Mouse (Mus musculus) limb, embryonic 14.5 days (tissue): ENCODE measurements around the gene Rai14. TPM values are rescaled to one million over a fixed set of nuclear protein-coding genes. Genes with fewer than 3 reads are reported as not detected.

Experiments
- ATAC-seq: fragments of 200-750 bp; cut with Nextera tagmentation; 2 replicates; pipeline ENCODE4 v1.8.0; 2017; ENCODE audit warnings: low read depth, moderate number of reproducible peaks, moderate TSS enrichment; ENCODE audit not compliant: low FRiP score
- DNase-seq: peaks from one replicate; pipeline ENCODE4 v3.0.0-alpha.2; 2015; ENCODE audit warnings: low spot score
- H3K27ac ChIP-seq: fragments of 300-500 bp; sonication (generic); replicated peaks from 2 replicates; pipeline ENCODE4 v1.5.1; 2014; ENCODE audit warnings: low read depth, mild to moderate bottlenecking, low read length, moderate library complexity, mixed read lengths
- H3K27me3 ChIP-seq: fragments of 300-500 bp; sonication (generic); 2 replicates; pipeline ENCODE4 v1.6.1; 2014; ENCODE audit warnings: low read length, mixed read lengths; ENCODE audit not compliant: control insufficient read depth, insufficient read depth
- H3K36me3 ChIP-seq: fragments of 300-500 bp; sonication (generic); 2 replicates; pipeline ENCODE4 v1.6.1; 2014; ENCODE audit warnings: mild to moderate bottlenecking, low read length, moderate library complexity, mixed read lengths; ENCODE audit not compliant: control insufficient read depth, insufficient read depth
- H3K4me1 ChIP-seq: fragments of 300-500 bp; sonication (generic); 2 replicates; pipeline ENCODE4 v1.6.1; 2014; ENCODE audit warnings: antibody characterized with exemption, low read length, mixed read lengths; ENCODE audit not compliant: control insufficient read depth, insufficient read depth
- H3K4me2 ChIP-seq: fragments of 300-500 bp; sonication (generic); replicated peaks from 2 replicates; pipeline ENCODE4 v1.6.1; 2014; ENCODE audit warnings: low read depth, mild to moderate bottlenecking, low read length, moderate library complexity; ENCODE audit not compliant: severe bottlenecking
- H3K4me3 ChIP-seq: fragments of 300-500 bp; sonication (generic); replicated peaks from 2 replicates; pipeline ENCODE4 v1.5.1; 2014; ENCODE audit warnings: low read length
- H3K9ac ChIP-seq: fragments of 300-500 bp; sonication (generic); 2 replicates; pipeline ENCODE4 v1.6.1; 2014; ENCODE audit warnings: mild to moderate bottlenecking, low read depth, low read length, moderate library complexity; ENCODE audit not compliant: severe bottlenecking
- H3K9me3 ChIP-seq: fragments of 300-500 bp; sonication (generic); 2 replicates; pipeline ENCODE4 v1.6.1; 2016; ENCODE audit warnings: low read length; ENCODE audit not compliant: control insufficient read depth
- POLR2A ChIP-seq: fragments of 200-500 bp; IDR thresholded peaks from 2 replicates; pipeline ENCODE4 v1.8.0; 2012; ENCODE audit warnings: inconsistent platforms, mild to moderate bottlenecking, moderate library complexity, borderline replicate concordance; ENCODE audit not compliant: insufficient read depth, insufficient read length; ENCODE audit errors: extremely low read depth
- whole genome bisulfite sequencing: fragments of 180-500 bp; shearing (Covaris S2); extraction: QIAGEN DNeasy Blood & Tissue Kit; methylation state at CpG from one replicate; pipeline ENCODE4 v1.1.7; 2014; 5-methylcytosine and 5-hydroxymethylcytosine counted together
- polyA plus RNA-seq, 2 experiments: library from polyadenylated mRNA; depleted of rRNA in 1 of 2; stranded (reverse) in 1 of 2; unstranded in 1 of 2; fragments of >200 nt; fragmentation: Nextera tagmentation in 1 of 2; extraction: Ambion mirVana in 1 of 2; gene quantifications; 2 replicates each; pipeline versions ENCODE4 v1.2.1 to v1.2.3; 2012 to 2014

The Rai14 gene
- polyA plus RNA-seq, 2 experiments: 44.6 to 57.2 TPM

- H3K36me3 ChIP-seq: no peaks in the 10 kb centered on the region; the same call in 1 of the 2 replicates
- no peaks in the 10 kb centered on the region; the same call in 1 of the 2 replicates for H3K4me1 ChIP-seq
- H3K9ac ChIP-seq: no peak overlapping the region
- no peak overlapping the region for H3K27ac ChIP-seq
- H3K27me3 ChIP-seq: no peaks in the 10 kb centered on the region
- no peak overlapping the region for H3K4me2 ChIP-seq
- no peaks in the 10 kb centered on the region for H3K9me3 ChIP-seq
- DNase-seq (no peak), ATAC-seq (no peak)
- WGBS: 81% methylated on average over 5 of the region's 5 CpGs
- no peak for TF ChIP-seq POLR2A
- H3K4me3 ChIP-seq: no peak overlapping the region
These were observed 50.5 kb downstream of the Rai14 start for GRCm38 (mm10) chr15:10663793-10664528.

DNA sequence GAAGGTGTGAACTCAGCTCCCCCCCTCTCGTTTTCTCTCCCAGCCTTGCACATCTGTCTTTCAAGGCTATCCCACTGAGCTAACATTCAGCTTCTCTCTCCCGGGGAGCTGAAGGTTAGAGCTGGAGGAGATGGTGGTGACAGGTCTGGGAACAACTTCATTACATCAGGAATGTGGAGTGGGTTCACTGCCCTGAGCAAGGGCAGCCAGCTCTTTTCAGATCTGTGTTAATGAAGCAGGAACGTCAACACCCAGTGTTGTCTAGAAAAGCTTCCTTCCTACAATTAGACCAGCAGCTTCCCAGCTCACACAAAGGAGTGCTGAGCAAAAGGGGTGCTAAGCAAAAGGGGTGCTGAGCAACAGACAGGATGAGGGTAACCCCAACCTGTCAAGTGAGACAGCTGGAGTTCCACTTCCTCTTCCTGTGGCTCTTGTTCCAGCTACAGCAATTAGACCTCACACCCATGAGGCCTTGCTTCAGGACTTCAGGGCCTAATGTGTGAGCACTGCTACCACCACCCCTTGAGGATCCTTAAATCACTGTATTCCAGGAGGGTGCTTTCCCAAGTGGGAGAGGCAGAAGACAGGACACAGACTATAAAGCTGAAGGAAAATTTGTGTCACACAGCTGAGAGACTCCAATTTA lies 52.3 kb downstream of the Rai14 start:
- Histone ChIP-seq H3K36me3 (no peaks in the 10 kb centered on the region; the same call in 1 of the 2 replicates), H3K4me3 (no peak overlapping the region), H3K27me3 (no peaks in the 10 kb centered on the region), H3K27ac (no peak overlapping the region), H3K9ac (no peak overlapping the region), H3K9me3 (no peaks in the 10 kb centered on the region), H3K4me2 (no peak overlapping the region), H3K4me1 (no peaks in the 10 kb centered on the region)
- no peak for TF ChIP-seq POLR2A
- ATAC-seq (no peak), DNase-seq (no peak)
- 51% methylated on average over 3 of the region's 3 CpGs for WGBS

DNA sequence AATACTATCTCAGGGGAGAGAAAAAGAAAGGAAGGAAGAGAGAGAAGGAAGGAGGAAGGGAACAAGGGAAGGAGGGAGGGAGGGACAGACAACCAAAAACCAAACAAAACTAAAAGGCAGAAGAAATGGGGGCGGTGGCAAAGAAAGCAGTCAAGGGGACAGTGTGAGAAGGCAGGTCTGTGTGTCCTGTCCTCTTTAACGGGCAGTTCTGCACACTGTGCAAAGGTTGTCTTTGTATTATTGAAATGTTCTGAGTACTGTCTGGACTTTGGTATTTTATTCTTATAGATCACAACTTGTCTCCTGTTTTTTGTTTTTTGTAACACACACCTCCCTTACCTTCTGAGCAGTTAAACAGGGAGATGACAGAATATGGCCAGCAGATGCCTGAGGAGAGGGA lies 55.6 kb downstream of the Rai14 start:
- Histone ChIP-seq H3K27ac (no peak overlapping the region), H3K9ac (no peak overlapping the region), H3K27me3 (no peaks in the 10 kb centered on the region), H3K4me2 (no peak overlapping the region), H3K9me3 (no peaks in the 10 kb centered on the region), H3K36me3 (no peaks in the 10 kb centered on the region; the same call in 1 of the 2 replicates), H3K4me3 (no peak overlapping the region), H3K4me1 (peaks cover 12% of the 10 kb centered on the region; the same call in 1 of the 2 replicates)
- 95% methylated on average over 2 of the region's 2 CpGs for WGBS
- DNase-seq (no peak), ATAC-seq (no peak)
- no peak for TF ChIP-seq POLR2A

DNA sequence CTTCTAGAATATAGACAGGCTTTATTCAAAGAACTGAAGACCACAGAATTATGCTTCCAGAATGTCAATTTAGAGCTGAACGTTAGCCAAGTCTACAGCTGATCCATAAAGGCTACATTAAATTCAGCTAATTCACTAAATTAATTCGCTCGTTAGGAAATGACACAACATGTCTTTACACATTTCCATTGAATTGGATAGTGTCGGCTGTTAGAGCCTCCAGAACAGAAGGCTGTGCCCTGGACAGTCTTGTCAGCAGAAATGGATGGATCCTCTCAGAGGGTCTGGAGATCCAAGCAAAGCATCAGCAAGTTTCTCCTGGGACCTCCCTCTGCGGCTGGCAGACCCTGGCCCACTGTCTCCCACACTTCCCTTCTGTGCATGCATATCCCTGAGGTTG lies 58.3 kb downstream of the Rai14 start:
- Histone ChIP-seq H3K36me3 (no peaks in the 10 kb centered on the region; the same call in 1 of the 2 replicates), H3K9ac (no peak overlapping the region), H3K4me2 (no peak overlapping the region), H3K27ac (no peak overlapping the region), H3K4me3 (no peak overlapping the region), H3K4me1 (peaks cover 12% of the 10 kb centered on the region; the same call in 1 of the 2 replicates), H3K27me3 (no peaks in the 10 kb centered on the region), H3K9me3 (no peaks in the 10 kb centered on the region)
- TF ChIP-seq POLR2A: no peak
- DNase-seq: no peak
- ATAC-seq: no peak
- 68% methylated on average over 5 of the region's 5 CpGs for WGBS

DNA sequence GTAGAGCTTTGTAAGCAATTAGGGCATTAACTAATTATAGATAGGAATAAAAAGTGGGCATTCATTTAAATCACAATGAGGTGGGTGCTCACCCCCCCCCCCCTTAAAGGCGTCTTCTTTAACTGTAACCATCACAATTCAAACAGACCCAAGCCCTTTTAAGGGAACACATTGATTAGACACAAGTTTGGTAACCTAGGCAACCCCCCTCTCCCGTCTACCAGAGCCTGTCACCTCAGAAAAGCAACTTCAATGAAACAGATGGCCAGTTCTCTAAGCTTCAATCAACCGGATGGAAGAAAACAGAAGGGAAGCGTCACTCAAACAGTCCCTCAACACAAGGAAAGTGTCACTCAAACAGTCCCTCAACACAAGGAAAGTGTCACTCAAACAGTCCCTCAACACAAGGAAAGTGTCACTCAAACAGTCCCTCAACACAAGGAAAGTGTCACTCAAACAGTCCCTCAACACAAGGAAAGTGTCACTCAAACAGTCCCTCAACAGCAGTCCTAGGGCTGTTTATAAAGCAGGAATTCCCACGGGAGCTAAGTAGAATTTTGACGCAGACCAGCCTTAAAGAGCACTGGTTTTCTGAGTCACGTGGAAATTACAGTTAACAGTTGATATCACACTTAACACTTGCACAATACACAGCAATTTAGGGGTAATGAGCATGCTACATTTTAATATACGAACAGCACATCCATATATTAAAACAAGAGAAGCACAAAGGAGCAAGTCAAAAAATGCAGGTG lies 59.1 kb downstream of the Rai14 start:
- Histone ChIP-seq H3K27me3 (no peaks in the 10 kb centered on the region), H3K4me3 (no peak overlapping the region), H3K9ac (no peak overlapping the region), H3K4me1 (peaks cover 12% of the 10 kb centered on the region; the same call in 1 of the 2 replicates), H3K9me3 (no peaks in the 10 kb centered on the region), H3K27ac (no peak overlapping the region), H3K36me3 (no peaks in the 10 kb centered on the region), H3K4me2 (no peak overlapping the region)
- TF ChIP-seq POLR2A: no peak
- ATAC-seq (no peak), DNase-seq (no peak)
- WGBS: 41% methylated on average over 8 of the region's 8 CpGs
